Comparison of ENCODE assay signal across 16 mouse cellular contexts in genomic region chr5:128739838-128740171, GRCm38 (mm10). TPM values are rescaled to one million over a fixed set of nuclear protein-coding genes. Genes with fewer than 3 reads are reported as not detected.
A peak's percentile ranks its signal among the peaks of the same experiment; 100 is the strongest.
DNase-seq lines count a peak whose midpoint lies in the region; ATAC-seq and TF ChIP-seq lines count a peak whose summit lies in the region.
"Had no signal": no experiment of that assay in that cellular context is flagged by ENCODE, and none has a peak within 500 bp of the region (broad histone marks: within the 10 kb centered on the region; RNA-seq: fewer than 3 reads in every experiment).

No protein-coding gene starts in this region.

- TF ChIP-seq EP300 in lung, postnatal 0 days (IDR thresholded peaks at IDR 0.05): no peak

- H3K9ac ChIP-seq in lung, postnatal 0 days (replicated peaks; ENCODE audit: low read depth): no peak overlapping the region
- H3K9ac ChIP-seq in forebrain, embryonic 13.5 days: no peak overlapping the region; the same call in 1 of the 2 replicates
- H3K9ac ChIP-seq in midbrain, embryonic 11.5 days (ENCODE audit: low read length): no peak overlapping the region
- H3K9ac ChIP-seq: liver, embryonic 14.5 days; stomach, embryonic 15.5 days had no signal

- no peak for DNase-seq in lung, postnatal 0 days (ENCODE audit: low spot score)
- no peak for DNase-seq in lung, adult 2 months
- DNase-seq in midbrain, embryonic 11.5 days (ENCODE audit: low spot score, missing footprints): peak; percentile 83
- DNase-seq in urinary bladder, postnatal 4 days (ENCODE audit: low spot score in 2 of 2): no peak
- DNase-seq in heart, postnatal 25 days (ENCODE audit: low spot score): no peak
- DNase-seq in frontal cortex, adult 2 months (ENCODE audit: extremely low spot score in 1 of 2, low spot score in 1 of 2): no peak
- DNase-seq: gastrocnemius, adult 2 months; heart, postnatal 14 days; right cerebral cortex, adult 18-20 months had no signal

- H3K36me3 ChIP-seq in lung, postnatal 0 days (ENCODE audit: insufficient read depth, low read length): no peaks in the 10 kb centered on the region
- H3K36me3 ChIP-seq in forebrain, embryonic 13.5 days (ENCODE audit: poor library complexity, severe bottlenecking): no peaks in the 10 kb centered on the region
- no peaks in the 10 kb centered on the region for H3K36me3 ChIP-seq in midbrain, embryonic 11.5 days (ENCODE audit: control insufficient read depth, insufficient read depth, low read length)
- H3K36me3 ChIP-seq: stomach, embryonic 15.5 days had no signal

- H3K27ac ChIP-seq in lung, postnatal 0 days (ENCODE audit: low read length): no peak overlapping the region
- no peak overlapping the region for H3K27ac ChIP-seq in forebrain, embryonic 13.5 days
- no peak overlapping the region for H3K27ac ChIP-seq in midbrain, embryonic 11.5 days (ENCODE audit: low read depth, low read length)
- H3K27ac ChIP-seq: gastrocnemius, adult 2 months; liver, embryonic 14.5 days; stomach, embryonic 15.5 days had no signal

- no peaks in the 10 kb centered on the region for H3K4me1 ChIP-seq in lung, postnatal 0 days (ENCODE audit: insufficient read depth, low read depth, low read length)
- H3K4me1 ChIP-seq in lung, adult 2 months (ENCODE audit: control insufficient read depth, insufficient read depth, low read length): no peaks in the 10 kb centered on the region
- H3K4me1 ChIP-seq in forebrain, embryonic 13.5 days: peaks cover 12% of the 10 kb centered on the region
- peaks cover 5% of the 10 kb centered on the region; the same call in 1 of the 2 replicates for H3K4me1 ChIP-seq in midbrain, embryonic 11.5 days (ENCODE audit: control insufficient read depth, insufficient read depth, low read length)
- H3K4me1 ChIP-seq: megakaryocyte, embryonic 14.5 days; stomach, embryonic 15.5 days had no signal

- no peak for TF ChIP-seq POLR2A in lung, adult 2 months (IDR thresholded peaks at IDR 0.05; ENCODE audit: borderline replicate concordance, extremely low read depth, low read depth, low read length)

- no peaks in the 10 kb centered on the region for H3K9me3 ChIP-seq in lung, postnatal 0 days (ENCODE audit: low read length)
- H3K9me3 ChIP-seq in forebrain, embryonic 13.5 days (replicated peaks): no peaks in the 10 kb centered on the region
- no peaks in the 10 kb centered on the region for H3K9me3 ChIP-seq in midbrain, embryonic 11.5 days (ENCODE audit: control insufficient read depth, low read length)
- H3K9me3 ChIP-seq: stomach, embryonic 15.5 days had no signal

- no peak overlapping the region for H3K4me2 ChIP-seq in lung, postnatal 0 days (replicated peaks; ENCODE audit: low read depth, low read length)
- peak overlapping the region; percentile 42 for H3K4me2 ChIP-seq in forebrain, embryonic 13.5 days
- peak overlapping the region; percentile 31 for H3K4me2 ChIP-seq in midbrain, embryonic 11.5 days
- H3K4me2 ChIP-seq: stomach, embryonic 15.5 days had no signal

- intact Hi-C loops in heart, postnatal 25 days (cut with DNase I): no loop called here

- WGBS in lung, postnatal 0 days: 41% methylated on average over 8 of the region's 8 CpGs
- 32% methylated on average over 8 of the region's 8 CpGs for WGBS in lung, adult 2 months
- WGBS in forebrain, embryonic 13.5 days: 18% methylated on average over 8 of the region's 8 CpGs
- WGBS in midbrain, embryonic 11.5 days: 20% methylated on average over 8 of the region's 8 CpGs

- no peak overlapping the region for H3K4me3 ChIP-seq in lung, postnatal 0 days (ENCODE audit: low read depth, low read length)
- H3K4me3 ChIP-seq in lung, adult 2 months (replicated peaks; ENCODE audit: extremely low read depth, low read depth, low read length): no peak overlapping the region
- H3K4me3 ChIP-seq in forebrain, embryonic 13.5 days: no peak overlapping the region
- H3K4me3 ChIP-seq in midbrain, embryonic 11.5 days (ENCODE audit: low read depth, low read length): no peak overlapping the region
- H3K4me3 ChIP-seq: gastrocnemius, adult 2 months; megakaryocyte, embryonic 14.5 days; stomach, embryonic 15.5 days had no signal

- ATAC-seq in lung, postnatal 0 days: no peak
- no peak for ATAC-seq in forebrain, embryonic 13.5 days
- ATAC-seq in midbrain, embryonic 11.5 days (ENCODE audit: low FRiP score): no peak; the same call in 1 of the 2 replicates
- ATAC-seq in erythroblast, adult 5-6 weeks (replicated peaks; ENCODE audit: low FRiP score, poor library complexity, severe bottlenecking): no peak

- no peaks in the 10 kb centered on the region for H3K27me3 ChIP-seq in lung, postnatal 0 days (replicated peaks; ENCODE audit: insufficient read depth, low read length)
- peaks cover 5% of the 10 kb centered on the region; the same call in 1 of the 2 replicates for H3K27me3 ChIP-seq in forebrain, embryonic 13.5 days
- H3K27me3 ChIP-seq in midbrain, embryonic 11.5 days (ENCODE audit: control insufficient read depth, insufficient read depth, low read length): no peaks in the 10 kb centered on the region
- H3K27me3 ChIP-seq: CH12.LX; megakaryocyte, embryonic 14.5 days; stomach, embryonic 15.5 days had no signal

- TF ChIP-seq CTCF in lung, postnatal 0 days (IDR thresholded peaks at IDR 0.05): peak; percentile 19; the same call in 1 of the 2 replicates
- no peak for TF ChIP-seq CTCF in lung, adult 2 months (IDR thresholded peaks at IDR 0.05; ENCODE audit: insufficient read depth, low read length)

RNA-seq across cellular contexts. Expression of gene Piwil1, which starts 37.5 kb away (rescaled TPM):
- polyA plus RNA-seq in lung, postnatal 0 days (2015; fragmentation: Nextera tagmentation; extraction: Ambion mirVana): not detected in 2 replicates
- not detected in 2 replicates for polyA plus RNA-seq in lung, adult 2 months (2012; rRNA removed)
- 0.16 TPM in 1 of 2 replicates, not detected in the other for polyA plus RNA-seq in forebrain, embryonic 13.5 days (2015; fragmentation: Nextera tagmentation; extraction: Ambion mirVana)
- polyA plus RNA-seq in midbrain, embryonic 11.5 days (2014; fragmentation: Nextera tagmentation; extraction: Ambion mirVana): 0.14 TPM in 1 of 2 replicates, not detected in the other
- not detected in 2 replicates for total RNA-seq in erythroblast, adult 5-6 weeks (2015; ENCODE audit: low replicate concordance)
- total RNA-seq in erythroblast, adult 5-6 weeks (2017; ENCODE audit: low replicate concordance): not detected in 2 replicates
- total RNA-seq in heart, postnatal 25 days (2021): not detected
- polyA plus RNA-seq in frontal cortex, adult 2 months (2012; rRNA removed): 0.06 and 0.21 TPM in 2 replicates
- total RNA-seq: CH12.LX; common myeloid progenitor, adult 5-6 weeks; gastrocnemius, adult 2 months; heart, postnatal 14 days had no signal
- polyA plus RNA-seq: liver, embryonic 14.5 days; stomach, embryonic 15.5 days had no signal
